Mouse (Mus musculus) embryo, embryonic 11.5 days (tissue): Measurements from ENCODE around the gene Olfr531.

ENCODE experiments used
- DNase-seq: peaks from one replicate; pipeline ENCODE4 v3.0.0-alpha.2; 2012; ENCODE audit warnings: low read depth, low spot score

The Olfr531 gene

DNA sequence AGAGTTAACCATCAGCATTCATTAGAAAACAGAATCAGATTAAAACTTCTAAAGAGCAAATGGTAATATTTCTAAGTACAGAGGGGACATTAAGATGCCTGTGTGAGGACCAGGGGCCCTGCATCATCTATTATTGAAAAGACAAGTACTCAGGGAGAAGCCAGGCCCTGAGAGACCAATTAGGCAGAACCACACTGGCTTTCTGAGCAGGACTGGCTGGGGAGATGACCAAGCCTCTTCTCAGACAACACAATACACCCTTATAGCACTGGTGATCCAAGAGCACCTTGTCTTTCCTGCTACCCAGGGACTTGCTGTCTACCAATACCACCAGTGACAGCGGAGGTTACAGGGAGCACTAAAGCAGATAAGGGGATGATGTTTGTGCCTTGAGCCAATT is at the start of gene Olfr531:
Gene Olfr531, minus strand, starts transcription at position 101 of the 400 bp plus-strand sequence.
- no peak for DNase-seq

DNA sequence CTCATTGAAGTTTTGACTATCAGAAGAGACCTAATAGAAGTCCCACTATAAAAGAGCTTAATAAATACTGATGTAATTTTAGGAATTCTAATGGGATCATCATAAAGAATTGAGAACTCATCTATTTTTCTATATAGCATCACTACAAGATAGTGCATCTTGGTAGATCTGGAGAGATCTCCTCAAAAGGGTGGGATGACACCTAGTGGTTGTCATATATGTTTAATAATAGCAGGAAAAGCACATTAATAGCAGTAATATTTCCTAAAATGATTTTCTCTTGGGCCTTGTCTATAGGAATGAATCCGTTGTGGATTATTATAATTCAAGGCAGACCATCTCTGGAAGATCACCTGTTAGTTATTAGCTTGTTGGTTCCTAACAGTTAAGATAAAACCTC is 40.4 kb upstream of the Olfr531 start:
- DNase-seq, result no peak

DNA sequence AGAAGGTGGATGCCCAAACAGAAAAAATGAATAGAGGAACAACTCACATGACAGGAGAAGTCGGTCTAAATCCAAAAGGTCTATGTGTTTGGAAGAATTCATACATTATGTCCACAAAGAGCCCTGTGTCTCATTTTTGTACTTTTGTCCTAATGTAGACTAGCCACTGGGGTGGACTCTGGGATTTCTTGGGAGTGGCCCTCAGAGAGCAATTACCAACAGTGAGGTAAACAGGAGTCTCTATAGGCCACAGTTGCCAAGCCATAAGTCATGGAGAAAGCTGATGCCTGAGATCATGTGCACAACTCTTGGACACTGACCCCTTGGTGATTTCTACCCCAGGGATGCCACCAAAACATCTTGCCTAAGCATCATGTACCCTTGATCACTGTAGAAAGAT is 18.8 kb upstream of the Olfr531 start, which contains the start of gene Olfr532:
Gene Olfr532, minus strand, starts transcription at position 101 of the 400 bp plus-strand sequence.
- no peak for DNase-seq

- DNase-seq, result no peak
These were observed 25.8 kb downstream of the Olfr531 start for GRCm38 (mm10) chr7:140376911-140377310.

DNA sequence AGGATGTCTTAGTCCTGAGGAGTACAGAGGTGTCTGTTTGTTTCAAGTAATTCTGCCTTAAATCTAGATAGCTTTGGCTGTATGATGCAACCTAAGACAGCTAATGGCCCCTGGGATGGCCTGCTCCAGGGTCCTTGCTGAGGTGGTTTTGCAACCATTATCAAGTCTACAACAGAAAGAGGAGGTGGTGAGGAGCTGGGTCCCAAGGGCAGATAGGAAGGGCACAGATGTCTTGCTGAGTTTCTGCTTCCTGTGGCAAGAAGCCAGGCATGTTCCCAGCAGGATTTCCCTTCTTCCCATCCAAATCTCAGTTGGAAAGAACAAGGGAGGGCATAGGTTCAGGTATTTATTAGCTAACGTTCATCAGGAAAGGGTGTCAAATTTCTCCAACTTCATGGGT is 26.5 kb downstream of the Olfr531 start, which contains the start of gene Olfr530:
Gene Olfr530, minus strand, starts transcription at position 101 of the 400 bp plus-strand sequence.
- no peak for DNase-seq

- no peak for DNase-seq
These were observed 28.4 kb downstream of the Olfr531 start for GRCm38 (mm10) chr7:140374300-140374699.

GRCm38 (mm10) chr7:140361571-140361970 is 41.1 kb downstream of the Olfr531 start, which contains the start of gene Olfr60:
Gene Olfr60, minus strand, starts transcription at chr7:140361671.
- DNase-seq, result no peak
